Mouse (Mus musculus) heart, adult 9 months (tissue): ENCODE data around the gene Tcl1b2.
"Not testable (repeated sequence)": the region's sequence is repeated elsewhere in the genome, so short reads cannot be mapped to it uniquely, and the experiment has no call there.

ENCODE experiments used
- DNase-seq, 2 experiments: peaks; one replicate each; pipeline ENCODE4 v3.0.0; 2022; ENCODE audit warnings: low spot score in 2 of 2

Tcl1b2 gene

DNA sequence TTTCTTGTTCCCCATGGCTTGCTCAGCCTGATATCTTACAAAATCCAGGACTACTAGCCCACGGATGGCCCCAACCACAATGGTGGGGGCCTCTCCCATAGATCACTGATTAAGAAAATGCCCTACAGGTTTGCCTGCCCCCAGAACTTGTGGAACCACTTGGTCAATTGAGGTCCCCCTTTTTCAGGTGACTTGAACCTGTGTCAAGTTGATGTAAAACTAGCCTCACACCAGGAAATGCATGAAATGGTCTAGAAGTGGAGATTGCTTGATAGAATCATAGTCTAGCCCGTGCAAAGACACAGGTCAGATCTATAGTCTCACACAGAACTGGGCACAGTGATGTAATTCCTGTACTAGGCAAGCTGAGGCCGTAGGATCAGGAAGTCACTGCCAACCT lies at the start of gene Tcl1b2:
Gene Tcl1b2 (plus strand): TSS at position 301 of the 400 bp plus-strand sequence.
- DNase-seq, result no peak

DNA sequence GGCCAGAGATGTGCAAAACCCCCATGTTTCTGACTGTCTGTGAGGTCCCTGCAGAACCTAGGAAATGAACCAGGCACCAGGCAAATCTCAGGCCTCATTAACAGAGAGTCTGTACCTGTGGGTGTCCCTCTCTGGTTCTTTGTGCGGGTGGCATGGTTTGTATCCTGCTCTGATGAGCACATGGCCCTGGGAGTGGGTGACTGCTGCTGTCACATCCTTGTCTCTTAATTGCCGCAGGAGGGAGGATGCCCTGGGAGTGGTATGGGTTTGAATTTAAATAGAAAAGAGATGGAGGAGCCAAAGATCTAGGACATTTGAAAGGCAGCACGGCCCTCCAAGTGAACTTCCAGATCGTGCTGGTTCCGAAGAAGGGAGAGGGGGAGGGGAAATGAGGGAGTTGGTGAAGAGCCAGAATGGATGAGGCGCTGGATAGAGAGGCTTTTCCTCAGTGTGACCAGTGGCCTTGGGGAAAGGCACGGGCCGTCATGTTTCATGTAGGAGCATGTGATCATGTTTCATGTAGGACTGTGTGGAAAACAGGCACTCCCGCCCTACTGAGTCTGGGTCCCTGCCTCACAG lies 46.3 kb upstream of the Tcl1b2 start:
- DNase-seq, result no peak

GRCm38 (mm10) chr12:105102901-105103300 lies 42.9 kb upstream of the Tcl1b2 start:
- DNase-seq, result no peak

DNA sequence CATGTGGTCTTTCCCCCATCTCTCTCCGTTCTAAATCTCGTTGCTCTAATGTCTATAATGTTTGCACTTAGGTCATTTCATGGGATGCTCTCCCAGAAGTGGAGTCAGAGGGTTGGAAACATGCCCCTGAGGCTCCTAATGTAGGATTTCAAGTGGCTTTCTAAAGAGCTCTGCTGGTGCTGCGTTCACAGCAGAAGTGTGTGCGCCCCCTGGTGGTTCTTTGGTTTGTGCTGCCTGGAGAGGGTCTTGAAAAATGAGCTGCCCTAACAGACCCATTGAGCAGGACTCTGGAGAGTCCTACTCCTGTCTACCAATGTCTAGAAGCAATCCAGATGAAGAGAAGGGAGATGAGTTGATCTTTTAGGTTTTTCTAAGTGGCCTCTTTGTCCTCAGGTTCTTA lies 41.8 kb upstream of the Tcl1b2 start:
- DNase-seq, result peak in 1 of 2 experiments; percentile 32

DNA sequence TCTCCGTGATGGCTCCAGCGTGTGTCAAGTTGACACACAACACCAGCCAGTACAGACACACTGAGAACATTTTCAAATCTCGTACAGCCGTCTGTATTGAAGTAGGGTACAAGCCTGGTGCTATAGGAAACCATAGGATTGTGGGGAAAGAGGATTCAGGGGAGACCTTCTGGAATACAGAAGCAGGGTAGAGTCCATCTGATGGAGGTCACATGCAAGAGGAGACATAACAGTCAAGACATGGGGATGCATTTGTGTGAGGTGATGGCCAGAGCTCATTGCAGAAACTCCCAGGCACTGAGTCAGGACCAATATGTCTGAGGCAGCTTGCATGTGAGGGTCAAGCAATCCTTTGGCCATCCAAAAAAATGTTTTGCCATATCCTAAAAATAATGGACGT lies 40.5 kb upstream of the Tcl1b2 start:
- no peak for DNase-seq

GRCm38 (mm10) chr12:105108856-105109255 lies 37.0 kb upstream of the Tcl1b2 start:
- no peak for DNase-seq

DNA sequence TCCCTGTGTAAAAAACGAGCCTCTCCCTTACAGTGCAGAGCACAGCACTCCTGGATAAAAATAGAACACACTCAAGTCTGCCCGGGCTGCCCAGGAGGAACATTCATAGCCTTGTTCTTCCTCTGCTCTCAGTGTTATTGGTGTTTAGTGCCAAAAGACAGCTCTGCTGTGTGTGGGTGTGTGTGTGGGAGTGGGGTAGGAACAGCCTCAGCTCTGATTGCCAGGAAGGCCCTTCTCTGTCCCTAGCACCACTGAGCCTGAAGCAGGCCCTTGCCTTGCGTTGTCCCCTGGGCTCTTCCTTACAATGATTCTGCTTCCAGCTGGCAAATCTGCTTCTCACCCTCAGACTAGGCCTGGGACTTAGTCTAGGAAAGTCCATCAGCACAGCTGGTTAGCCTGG lies 36.4 kb upstream of the Tcl1b2 start:
- no peak for DNase-seq

DNA sequence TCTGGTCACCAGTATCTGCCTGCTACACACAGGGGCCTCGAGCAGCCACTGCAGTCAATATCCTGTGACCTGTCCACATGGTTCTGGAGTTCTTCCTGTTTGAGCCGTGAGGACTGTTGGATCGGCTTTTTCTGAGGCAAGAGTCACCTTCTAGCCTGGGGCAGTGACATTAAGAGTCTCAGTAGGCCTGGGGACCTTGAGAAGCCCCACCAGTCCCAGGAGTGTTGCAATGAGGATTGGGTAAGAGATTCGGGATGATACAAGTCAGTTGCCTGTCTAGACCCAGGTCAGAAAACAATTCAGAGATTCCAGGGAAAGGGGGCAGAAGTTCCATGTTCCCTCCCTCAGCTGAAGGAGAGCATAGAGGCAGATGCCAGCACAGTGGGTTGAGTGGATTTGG lies 36.0 kb upstream of the Tcl1b2 start:
- DNase-seq, result no peak

DNA sequence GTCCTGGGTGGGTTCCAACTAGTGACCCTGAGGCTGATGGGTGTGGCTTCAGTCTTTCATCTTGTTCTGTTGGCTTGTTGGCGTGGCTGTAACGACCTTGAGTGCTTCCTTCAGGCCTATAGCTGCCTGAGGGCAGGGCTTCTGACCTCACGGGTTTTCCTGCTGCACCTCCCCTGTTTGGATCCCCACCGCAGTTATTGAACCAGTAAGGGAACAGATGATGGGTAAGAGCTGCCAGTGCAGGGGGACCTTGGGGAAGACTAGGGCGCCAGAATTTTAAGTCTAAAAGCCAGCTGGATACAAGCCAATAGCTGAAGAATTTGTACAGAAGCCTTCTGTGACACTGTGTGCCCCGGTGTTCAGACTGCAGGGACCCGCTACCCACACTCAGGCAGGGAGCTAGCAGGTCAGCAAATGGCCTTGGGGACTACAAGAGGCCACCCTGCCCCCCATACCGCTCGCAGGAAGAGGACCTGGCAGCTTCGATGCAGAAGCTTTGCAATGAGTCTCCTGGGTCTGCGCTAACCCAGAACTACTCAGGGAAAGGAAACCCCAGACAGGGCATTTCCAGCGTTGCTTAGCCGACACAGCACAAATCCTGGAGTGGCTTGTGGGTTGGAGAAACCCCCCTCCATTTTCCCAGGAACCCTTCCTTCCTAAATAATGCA lies 33.4 kb upstream of the Tcl1b2 start:
- DNase-seq, result no peak

DNA sequence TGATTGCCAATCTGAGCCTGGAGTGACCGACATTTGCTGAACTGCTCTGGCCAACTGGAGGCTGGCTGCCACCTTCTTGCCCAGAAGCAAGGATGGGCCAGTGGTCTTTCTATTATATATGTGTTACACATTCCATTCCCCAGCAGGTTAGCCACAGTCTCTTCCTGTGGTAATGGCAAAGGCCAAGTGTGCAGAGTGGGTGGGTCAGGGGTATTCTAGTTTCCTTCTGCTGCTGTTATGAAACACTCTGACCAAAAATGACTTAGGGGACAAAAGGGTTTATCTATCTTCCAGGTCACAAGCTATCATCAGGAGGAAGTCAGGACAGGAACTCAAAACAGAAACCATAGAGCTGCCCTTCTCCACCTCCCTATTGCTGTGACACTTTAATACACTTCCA lies 29.2 kb upstream of the Tcl1b2 start:
- no peak for DNase-seq

GRCm38 (mm10) chr12:105125362-105125761 lies 20.5 kb upstream of the Tcl1b2 start:
- DNase-seq, result no peak

DNA sequence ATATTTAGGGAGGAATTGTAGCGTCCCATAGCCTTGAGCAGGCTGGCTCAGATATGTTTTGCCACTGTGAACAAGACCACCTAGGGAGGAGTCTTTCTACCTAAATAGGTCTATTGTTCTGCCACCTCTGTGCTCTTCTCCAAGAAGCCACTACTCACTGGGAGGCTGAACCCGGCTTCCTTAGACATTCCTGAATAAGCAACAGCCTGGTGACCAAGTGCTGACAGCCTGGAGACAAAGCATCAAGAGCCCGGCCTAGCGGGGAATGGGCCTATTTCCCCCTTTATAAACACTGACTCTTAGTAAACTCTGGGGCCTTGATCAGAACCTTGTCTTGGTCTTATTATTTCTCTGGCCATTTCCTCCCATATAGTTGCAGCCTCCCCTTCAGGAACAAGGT lies 19.3 kb upstream of the Tcl1b2 start:
- DNase-seq, result no peak

- no peak for DNase-seq
Measured at GRCm38 (mm10) chr12:105127607-105128006, 18.2 kb upstream of the Tcl1b2 start.

- DNase-seq, result not testable (repeated sequence)
Measured at GRCm38 (mm10) chr12:105129494-105130205, 16.2 kb upstream of the Tcl1b2 start.

DNA sequence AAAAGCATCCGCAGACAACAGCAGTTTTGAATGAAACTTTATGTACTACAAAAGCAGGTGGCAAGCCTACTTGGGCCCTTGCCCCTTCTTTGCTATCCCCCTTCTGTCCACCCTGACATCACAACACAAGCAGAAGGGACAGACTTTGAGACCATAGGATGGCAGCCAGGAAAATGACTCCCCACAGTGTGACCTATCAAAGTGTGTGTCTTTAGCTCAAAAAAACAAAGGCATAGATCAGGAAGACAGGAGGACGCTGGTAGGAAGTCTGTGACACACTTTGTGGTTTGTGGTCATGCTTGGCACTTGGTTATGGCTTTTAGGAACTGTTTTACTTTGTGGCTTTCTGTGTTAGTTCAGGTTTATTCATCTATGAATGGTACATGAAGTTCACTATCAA lies 11.6 kb upstream of the Tcl1b2 start:
- DNase-seq, result not testable (repeated sequence)

DNA sequence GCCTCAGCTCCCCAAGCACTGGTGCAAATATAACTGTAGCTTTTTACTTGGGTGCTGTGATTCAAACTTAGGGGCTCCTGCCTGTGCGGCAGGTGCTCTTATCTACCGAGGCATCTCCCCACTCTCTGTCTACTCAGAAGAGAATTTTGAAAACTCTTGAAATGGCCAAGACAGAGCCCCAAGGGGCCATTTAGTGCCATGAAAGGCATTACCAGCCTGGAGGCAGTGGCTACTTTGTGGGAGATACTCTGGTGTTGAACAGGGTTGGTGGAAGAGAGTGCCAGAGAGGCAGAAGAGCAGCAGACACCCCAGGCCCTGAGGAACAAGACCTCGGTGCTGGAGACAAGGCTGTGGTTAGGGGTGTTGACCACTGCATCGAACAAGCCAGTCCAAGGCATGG lies 11.0 kb upstream of the Tcl1b2 start:
- not testable (repeated sequence) for DNase-seq

GRCm38 (mm10) chr12:105137729-105138128 lies 8.1 kb upstream of the Tcl1b2 start:
- not testable (repeated sequence) for DNase-seq

GRCm38 (mm10) chr12:105143096-105143495 lies 2.7 kb upstream of the Tcl1b2 start:
- no peak for DNase-seq

DNA sequence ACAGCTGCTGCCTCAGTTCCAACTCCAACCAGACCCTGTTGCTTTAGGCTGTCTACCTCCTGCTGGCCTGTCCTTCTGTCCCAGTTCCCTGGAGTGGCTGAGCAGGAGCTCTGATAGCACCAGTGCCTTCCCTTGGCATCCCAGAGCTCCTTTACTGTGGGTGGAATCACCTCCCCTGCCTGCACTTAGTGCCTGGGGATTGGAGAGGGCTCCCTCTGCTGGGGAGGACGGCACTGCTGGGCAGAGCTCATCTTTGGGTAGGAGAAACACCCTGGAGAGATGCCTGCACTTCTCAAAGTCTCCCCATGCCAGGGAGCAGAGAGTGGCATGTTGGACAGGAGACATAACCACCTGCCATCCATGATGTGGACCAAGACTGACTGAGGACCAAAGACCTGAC lies 886 bp upstream of the Tcl1b2 start:
- not testable (repeated sequence) for DNase-seq

GRCm38 (mm10) chr12:105155286-105155685 lies 9.5 kb downstream of the Tcl1b2 start:
- DNase-seq, result not testable (repeated sequence)

GRCm38 (mm10) chr12:105158842-105159241 lies 13.0 kb downstream of the Tcl1b2 start:
- DNase-seq, result no peak

DNA sequence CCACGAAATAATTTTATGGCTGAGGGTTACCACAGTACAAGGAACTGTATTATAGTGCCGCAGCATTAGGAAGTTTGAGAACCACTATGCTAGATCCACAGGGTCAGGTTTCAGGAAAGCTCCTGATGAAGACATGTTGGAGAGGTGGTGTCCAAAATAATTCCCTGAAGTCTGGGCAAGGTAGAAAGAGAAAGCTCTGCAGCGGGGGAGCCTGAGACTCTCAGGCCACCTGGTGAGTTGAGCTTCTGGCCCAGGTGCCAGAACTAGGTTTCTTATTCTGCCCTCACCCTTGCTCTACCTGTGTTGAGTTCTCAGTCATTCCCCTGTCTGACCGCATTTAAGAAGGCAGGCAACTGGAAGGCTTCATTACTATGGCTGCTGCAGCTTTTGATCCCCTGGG lies 13.6 kb downstream of the Tcl1b2 start, which contains the start of gene Tcl1b1:
Gene Tcl1b1 (plus strand): TSS at position 301 of the 400 bp plus-strand sequence.
- no peak for DNase-seq

DNA sequence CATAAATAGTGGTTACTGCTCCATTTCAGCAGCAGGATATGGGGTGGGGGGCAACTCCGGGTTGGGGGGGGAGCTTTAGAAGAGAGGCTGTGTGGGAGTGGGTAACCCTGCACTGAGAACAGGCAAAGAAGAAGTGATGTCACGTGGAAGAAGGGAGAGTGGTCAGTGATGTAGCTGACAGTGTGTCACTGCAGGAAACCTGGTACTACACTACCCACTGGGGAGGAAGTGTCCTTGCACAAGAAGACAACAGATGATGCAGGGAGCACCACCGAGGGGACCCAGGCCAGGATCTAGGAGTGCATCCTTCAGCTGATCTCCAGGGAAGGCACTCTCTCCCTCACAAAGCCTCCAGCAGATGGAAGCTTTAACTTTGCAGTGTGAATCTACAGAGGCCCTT lies 20.9 kb downstream of the Tcl1b2 start:
- no peak for DNase-seq
